In genomic region chr2:163674397-163674796, GRCm38 (mm10) we compare ENCODE assay signal across 11 mouse cellular contexts. TPM values are rescaled to one million over a fixed set of nuclear protein-coding genes. Genes with fewer than 3 reads are reported as not detected.
DNase-seq lines count a peak whose midpoint lies in the region; ATAC-seq and TF ChIP-seq lines count a peak whose summit lies in the region.
"Had no signal": no experiment of that assay in that cellular context is flagged by ENCODE, and none has a peak within 500 bp of the region (broad histone marks: within the 10 kb centered on the region; RNA-seq: fewer than 3 reads in every experiment).

No protein-coding gene starts in this region.

- peaks cover 35% of the 10 kb centered on the region for H3K4me1 ChIP-seq in intestine, embryonic 14.5 days (replicated peaks; ENCODE audit: control insufficient read depth, insufficient read depth, low read length)
- H3K4me1 ChIP-seq in intestine, postnatal 0 days (replicated peaks; ENCODE audit: control insufficient read depth, insufficient read depth, low read length) = 0 out of 2 replicates have a peak, but pooled peaks cover 3% of the 10 kb centered on the region
- peaks cover 12% of the 10 kb centered on the region for H3K4me1 ChIP-seq in midbrain, postnatal 0 days (ENCODE audit: insufficient read depth, low read length)
- H3K4me1 ChIP-seq in midbrain, embryonic 10.5 days = peaks cover 19% of the 10 kb centered on the region
- H3K4me1 ChIP-seq in embryonic fibroblast, embryonic 13.5 days (ENCODE audit: control insufficient read depth, insufficient read depth, low read length) = peaks cover 30% of the 10 kb centered on the region
- peaks cover 34% of the 10 kb centered on the region for H3K4me1 ChIP-seq in stomach, embryonic 16.5 days (ENCODE audit: control insufficient read depth, insufficient read depth, low read length)

- no peaks in the 10 kb centered on the region for H3K27me3 ChIP-seq in intestine, embryonic 14.5 days (replicated peaks; ENCODE audit: control insufficient read depth, insufficient read depth, low read length)
- H3K27me3 ChIP-seq in intestine, postnatal 0 days (replicated peaks; ENCODE audit: control insufficient read depth, insufficient read depth, low read length) = no peaks in the 10 kb centered on the region
- no peaks in the 10 kb centered on the region for H3K27me3 ChIP-seq in midbrain, postnatal 0 days (ENCODE audit: insufficient read depth, low read length)
- H3K27me3 ChIP-seq in midbrain, embryonic 10.5 days (ENCODE audit: low read depth, poor library complexity, severe bottlenecking) = no peaks in the 10 kb centered on the region
- H3K27me3 ChIP-seq in stomach, embryonic 16.5 days (ENCODE audit: control insufficient read depth, insufficient read depth, low read length) = no peaks in the 10 kb centered on the region
- H3K27me3 ChIP-seq: liver, embryonic 15.5 days; megakaryocyte, embryonic 14.5 days had no signal

- no peak for TF ChIP-seq CTCF in intestine, postnatal 0 days (IDR thresholded peaks at IDR 0.05; ENCODE audit: low read depth)
- TF ChIP-seq CTCF in midbrain, postnatal 0 days (IDR thresholded peaks at IDR 0.05) = no peak
- no peak for TF ChIP-seq CTCF in embryonic fibroblast, embryonic 13.5 days (IDR thresholded peaks at IDR 0.05; ENCODE audit: borderline replicate concordance, insufficient read depth, low read length)

- no peaks in the 10 kb centered on the region for H3K36me3 ChIP-seq in intestine, embryonic 14.5 days (ENCODE audit: control insufficient read depth, insufficient read depth, low read length)
- H3K36me3 ChIP-seq in intestine, postnatal 0 days (ENCODE audit: control insufficient read depth, insufficient read depth) = no peaks in the 10 kb centered on the region
- no peaks in the 10 kb centered on the region for H3K36me3 ChIP-seq in midbrain, postnatal 0 days (ENCODE audit: insufficient read depth, low read length)
- peaks cover 11% of the 10 kb centered on the region; the same call in 1 of the 2 replicates for H3K36me3 ChIP-seq in midbrain, embryonic 10.5 days
- H3K36me3 ChIP-seq in stomach, embryonic 16.5 days (ENCODE audit: control insufficient read depth, insufficient read depth, low read length) = no peaks in the 10 kb centered on the region
- H3K36me3 ChIP-seq: liver, embryonic 15.5 days had no signal

- no peak for DNase-seq in intestine, embryonic 14.5 days (ENCODE audit: low spot score)
- no peak for DNase-seq in midbrain, postnatal 0 days (ENCODE audit: low spot score)
- DNase-seq in midbrain, embryonic 10.5 days (ENCODE audit: low spot score) = no peak
- no peak for DNase-seq in frontal cortex, postnatal 25 days (ENCODE audit: low spot score in 2 of 2)
- DNase-seq in yolk sac, embryonic 10.5 days (ENCODE audit: low spot score) = no peak
- DNase-seq: kidney, adult 8-10 months had no signal

- no peak overlapping the region for H3K4me3 ChIP-seq in intestine, embryonic 14.5 days (ENCODE audit: low read depth, low read length)
- no peak overlapping the region for H3K4me3 ChIP-seq in intestine, postnatal 0 days (ENCODE audit: low read depth, low read length)
- H3K4me3 ChIP-seq in midbrain, postnatal 0 days (ENCODE audit: low read depth, low read length) = no peak overlapping the region
- no peak overlapping the region for H3K4me3 ChIP-seq in midbrain, embryonic 10.5 days
- no peak overlapping the region for H3K4me3 ChIP-seq in embryonic fibroblast, embryonic 13.5 days (ENCODE audit: insufficient read depth, low read length)
- no peak overlapping the region for H3K4me3 ChIP-seq in stomach, embryonic 16.5 days (replicated peaks; ENCODE audit: low read length)
- H3K4me3 ChIP-seq: liver, embryonic 15.5 days; megakaryocyte, embryonic 14.5 days had no signal

- ATAC-seq in intestine, embryonic 14.5 days (replicated peaks; ENCODE audit: low FRiP score, low TSS enrichment, low read depth) = no peak
- ATAC-seq in intestine, postnatal 0 days = no peak
- no peak for ATAC-seq in midbrain, postnatal 0 days (ENCODE audit: low FRiP score)
- ATAC-seq in stomach, embryonic 16.5 days (ENCODE audit: insufficient read depth, low FRiP score) = no peak

- 0 out of 2 replicates have a peak overlapping the region, but pooled peaks have one; percentile 13 for H3K9ac ChIP-seq in intestine, embryonic 14.5 days (ENCODE audit: low read length)
- H3K9ac ChIP-seq in intestine, postnatal 0 days (ENCODE audit: low read depth, low read length) = no peak overlapping the region
- 0 out of 2 replicates have a peak overlapping the region, but pooled peaks have one; percentile 1 for H3K9ac ChIP-seq in midbrain, postnatal 0 days (replicated peaks; ENCODE audit: low read length, poor library complexity, severe bottlenecking)
- no peak overlapping the region for H3K9ac ChIP-seq in stomach, embryonic 16.5 days (ENCODE audit: low read length)
- H3K9ac ChIP-seq: liver, embryonic 15.5 days had no signal

- 42% methylated on average over 5 of the region's 5 CpGs for WGBS in intestine, embryonic 14.5 days
- 64% methylated on average over 5 of the region's 5 CpGs for WGBS in intestine, postnatal 0 days
- 78% methylated on average over 5 of the region's 5 CpGs for WGBS in midbrain, postnatal 0 days
- WGBS in midbrain, embryonic 10.5 days = 73% methylated on average over 5 of the region's 5 CpGs
- WGBS in stomach, embryonic 16.5 days = 61% methylated on average over 5 of the region's 5 CpGs

- TF ChIP-seq POLR2A in embryonic fibroblast, embryonic 13.5 days (IDR thresholded peaks at IDR 0.05; ENCODE audit: low read depth, low read length) = no peak

- H3K4me2 ChIP-seq in intestine, embryonic 14.5 days (ENCODE audit: low read length) = peak overlapping the region; percentile 22; the same call in 1 of the 2 replicates
- H3K4me2 ChIP-seq in intestine, postnatal 0 days (replicated peaks; ENCODE audit: low read depth) = no peak overlapping the region
- no peak overlapping the region for H3K4me2 ChIP-seq in midbrain, postnatal 0 days (ENCODE audit: low read depth, low read length, poor library complexity, severe bottlenecking)
- peak overlapping the region; percentile 20; the same call in 1 of the 2 replicates for H3K4me2 ChIP-seq in stomach, embryonic 16.5 days (ENCODE audit: low read depth, low read length)
- H3K4me2 ChIP-seq: liver, embryonic 15.5 days had no signal

- no peaks in the 10 kb centered on the region for H3K9me3 ChIP-seq in intestine, embryonic 14.5 days (ENCODE audit: control insufficient read depth, low read length)
- H3K9me3 ChIP-seq in intestine, postnatal 0 days (ENCODE audit: control insufficient read depth) = no peaks in the 10 kb centered on the region
- H3K9me3 ChIP-seq in midbrain, postnatal 0 days (ENCODE audit: low read length) = no peaks in the 10 kb centered on the region
- no peaks in the 10 kb centered on the region for H3K9me3 ChIP-seq in midbrain, embryonic 10.5 days (replicated peaks)
- peaks cover 3% of the 10 kb centered on the region; the same call in 1 of the 2 replicates for H3K9me3 ChIP-seq in stomach, embryonic 16.5 days (replicated peaks; ENCODE audit: control insufficient read depth, low read length)
- H3K9me3 ChIP-seq: liver, embryonic 15.5 days; megakaryocyte, embryonic 14.5 days had no signal

- peak overlapping the region; percentile 62 for H3K27ac ChIP-seq in intestine, embryonic 14.5 days (ENCODE audit: low read depth)
- no peak overlapping the region for H3K27ac ChIP-seq in intestine, postnatal 0 days (ENCODE audit: low read depth, low read length)
- no peak overlapping the region for H3K27ac ChIP-seq in midbrain, postnatal 0 days (ENCODE audit: low read depth, low read length)
- no peak overlapping the region for H3K27ac ChIP-seq in midbrain, embryonic 10.5 days (replicated peaks)
- H3K27ac ChIP-seq in embryonic fibroblast, embryonic 13.5 days (ENCODE audit: insufficient read depth, low read length) = peak overlapping the region; percentile 96
- peak overlapping the region; percentile 88 for H3K27ac ChIP-seq in stomach, embryonic 16.5 days (ENCODE audit: low read length)
- H3K27ac ChIP-seq: liver, embryonic 15.5 days had no signal

RNA-seq across cellular contexts. Expression of gene Pkig, which starts 16.2 kb away (rescaled TPM):
- polyA plus RNA-seq in intestine, embryonic 14.5 days (2014; fragmentation: Nextera tagmentation; extraction: Ambion mirVana) = 130 and 131 TPM in 2 replicates
- 114 and 116 TPM in 2 replicates for polyA plus RNA-seq in intestine, postnatal 0 days (2015; fragmentation: Nextera tagmentation; extraction: Ambion mirVana)
- total RNA-seq in midbrain, postnatal 0 days (2014; rRNA removed) = 90.5 and 102 TPM in 2 replicates
- 153 and 161 TPM in 2 replicates for polyA plus RNA-seq in midbrain, postnatal 0 days (2015; fragmentation: Nextera tagmentation; extraction: Ambion mirVana)
- 163 and 190 TPM in 2 replicates for polyA plus RNA-seq in midbrain, embryonic 10.5 days (2016; fragmentation: Nextera tagmentation; extraction: Ambion mirVana)
- polyA plus RNA-seq in embryonic fibroblast, embryonic 13.5 days (2011; ENCODE audit: insufficient read length, low read depth, missing spikeins) = 33.6 and 39.7 TPM in 2 replicates
- polyA plus RNA-seq in stomach, embryonic 16.5 days (2015; fragmentation: Nextera tagmentation; extraction: Ambion mirVana) = 91.2 and 107 TPM in 2 replicates

RNA-seq across cellular contexts. Expression of gene Serinc3, which starts 29.5 kb away (rescaled TPM):
- 54.3 and 60.7 TPM in 2 replicates for polyA plus RNA-seq in intestine, embryonic 14.5 days (2014; fragmentation: Nextera tagmentation; extraction: Ambion mirVana)
- polyA plus RNA-seq in intestine, postnatal 0 days (2015; fragmentation: Nextera tagmentation; extraction: Ambion mirVana) = 61.3 and 68.5 TPM in 2 replicates
- total RNA-seq in midbrain, postnatal 0 days (2014; rRNA removed) = 96.1 and 101 TPM in 2 replicates
- 35.9 and 36.9 TPM in 2 replicates for polyA plus RNA-seq in midbrain, postnatal 0 days (2015; fragmentation: Nextera tagmentation; extraction: Ambion mirVana)
- 24.7 and 28.7 TPM in 2 replicates for polyA plus RNA-seq in midbrain, embryonic 10.5 days (2016; fragmentation: Nextera tagmentation; extraction: Ambion mirVana)
- polyA plus RNA-seq in embryonic fibroblast, embryonic 13.5 days (2011; ENCODE audit: insufficient read length, low read depth, missing spikeins) = 262 and 294 TPM in 2 replicates
- 59.2 and 62.2 TPM in 2 replicates for polyA plus RNA-seq in stomach, embryonic 16.5 days (2015; fragmentation: Nextera tagmentation; extraction: Ambion mirVana)

Comparison
In these comparisons a context has a peak if more than half of its experiments do, and no peak if none do; other contexts are left out.
1. H3K27ac ChIP-seq: peak in intestine, embryonic 14.5 days (single experiment), embryonic fibroblast, embryonic 13.5 days (single experiment) and stomach, embryonic 16.5 days (single experiment); none in intestine, postnatal 0 days (single experiment), midbrain, postnatal 0 days (single experiment) and midbrain, embryonic 10.5 days (single experiment).
2. H3K4me2 ChIP-seq: peak in intestine, embryonic 14.5 days (single experiment) and stomach, embryonic 16.5 days (single experiment); none in intestine, postnatal 0 days (single experiment) and midbrain, postnatal 0 days (single experiment).
3. H3K9ac ChIP-seq: peak in intestine, embryonic 14.5 days (single experiment) and midbrain, postnatal 0 days (single experiment); none in intestine, postnatal 0 days (single experiment) and stomach, embryonic 16.5 days (single experiment).